Mouse (Mus musculus) cerebellum, adult (tissue): ENCODE data around the gene Rps26.

Experiments
- ATAC-seq: cut with Nextera tagmentation; 2 replicates; pipeline ENCODE4 v1.9.2; 2017; ENCODE audit warnings: mild to moderate bottlenecking, moderate library complexity, mixed read lengths; ENCODE audit not compliant: insufficient number of reproducible peaks, low FRiP score, low TSS enrichment

Rps26 gene

GRCm38 (mm10) chr10:128613154-128613440, 13.4 kb downstream of the Rps26 start:
- ATAC-seq = no peak

- ATAC-seq = peak; percentile 80
These were observed 14.0 kb downstream of the Rps26 start for GRCm38 (mm10) chr10:128612433-128613153.

- no peak for ATAC-seq
These were observed 20.1 kb downstream of the Rps26 start for GRCm38 (mm10) chr10:128606483-128606882.

- ATAC-seq = no peak
These were observed 23.9 kb downstream of the Rps26 start for GRCm38 (mm10) chr10:128602470-128603128.

- no peak for ATAC-seq
These were observed 25.0 kb downstream of the Rps26 start for GRCm38 (mm10) chr10:128601499-128601898.

- no peak for ATAC-seq
These were observed 28.1 kb downstream of the Rps26 start for GRCm38 (mm10) chr10:128598476-128598875.

GRCm38 (mm10) chr10:128592797-128593196, 33.8 kb downstream of the Rps26 start:
- ATAC-seq = no peak

GRCm38 (mm10) chr10:128591436-128591835, 35.1 kb downstream of the Rps26 start:
- no peak for ATAC-seq

- peak; percentile 43; the same call in 1 of the 2 replicates for ATAC-seq
These were observed 36.3 kb downstream of the Rps26 start for GRCm38 (mm10) chr10:128590193-128590690.

- ATAC-seq = no peak
These were observed 36.9 kb downstream of the Rps26 start, which contains the start of gene Erbb3 for GRCm38 (mm10) chr10:128589464-128590192. Erbb3 (minus strand) TSS chr10:128589652.

- no peak for ATAC-seq
These were observed 37.6 kb downstream of the Rps26 start for GRCm38 (mm10) chr10:128588775-128589463.

- ATAC-seq = no peak
These were observed 38.4 kb downstream of the Rps26 start for GRCm38 (mm10) chr10:128588136-128588535.

- no peak for ATAC-seq
These were observed 38.9 kb downstream of the Rps26 start for GRCm38 (mm10) chr10:128587697-128588096.

- ATAC-seq = no peak
These were observed 39.4 kb downstream of the Rps26 start for GRCm38 (mm10) chr10:128587120-128587519.

GRCm38 (mm10) chr10:128586546-128586945, 40.0 kb downstream of the Rps26 start:
- ATAC-seq = no peak

GRCm38 (mm10) chr10:128584386-128584785, 42.2 kb downstream of the Rps26 start:
- no peak for ATAC-seq

GRCm38 (mm10) chr10:128583644-128584043, 42.9 kb downstream of the Rps26 start:
- peak; percentile 49; the same call in 1 of the 2 replicates for ATAC-seq

GRCm38 (mm10) chr10:128579731-128580130, 46.8 kb downstream of the Rps26 start:
- ATAC-seq = no peak

- no peak for ATAC-seq
These were observed 47.2 kb downstream of the Rps26 start for GRCm38 (mm10) chr10:128579298-128579697.

- no peak for ATAC-seq
These were observed 48.2 kb downstream of the Rps26 start for GRCm38 (mm10) chr10:128578330-128578729.
